Mouse (Mus musculus) right cerebral cortex, adult 18-20 months (tissue): ENCODE measurements at regions not wholly inside any gene's neighbourhood (a gene's known extent, or its start where the extent isn't known, plus 50 kb on each side); places are given as distances from the start of the nearest gene placed in this dataset.

Experiments used
- DNase-seq: peaks from one replicate; pipeline ENCODE4 v3.0.0; 2022; ENCODE audit warnings: mixed read lengths

- no peak for DNase-seq
Measured at GRCm38 (mm10) chr8:7489948-7490347, 1171.1 kb downstream of the Efnb2 start.

GRCm38 (mm10) chr8:7472153-7472796 is 1188.8 kb downstream of the Efnb2 start:
- no peak for DNase-seq

- peak; percentile 60 for DNase-seq
Measured at GRCm38 (mm10) chr8:7469261-7469660, 1191.8 kb downstream of the Efnb2 start.

- peak; percentile 12 for DNase-seq
Measured at GRCm38 (mm10) chr8:7462798-7463197, 1198.2 kb downstream of the Efnb2 start.

GRCm38 (mm10) chr8:7449361-7449760 is 1211.7 kb downstream of the Efnb2 start:
- no peak for DNase-seq

- no peak for DNase-seq
Measured at GRCm38 (mm10) chr8:7447026-7447425, 1214.0 kb downstream of the Efnb2 start.

- no peak for DNase-seq
Measured at GRCm38 (mm10) chr8:7440829-7441228, 1220.2 kb downstream of the Efnb2 start.

GRCm38 (mm10) chr8:7440278-7440684 is 1220.8 kb downstream of the Efnb2 start:
- DNase-seq, result no peak

GRCm38 (mm10) chr8:7439869-7440268 is 1221.2 kb downstream of the Efnb2 start:
- no peak for DNase-seq

- DNase-seq, result no peak
Measured at GRCm38 (mm10) chr8:7430482-7430881, 1230.6 kb downstream of the Efnb2 start.

GRCm38 (mm10) chr8:7398175-7398574 is 1262.9 kb downstream of the Efnb2 start:
- DNase-seq, result no peak

GRCm38 (mm10) chr8:7397355-7397862 is 1263.6 kb downstream of the Efnb2 start:
- DNase-seq, result no peak
